Mouse (Mus musculus): ENCODE results near the gene Qpctl.
A peak's percentile ranks its signal among the peaks of the same experiment; 100 is the strongest.

Qpctl gene

DNA sequence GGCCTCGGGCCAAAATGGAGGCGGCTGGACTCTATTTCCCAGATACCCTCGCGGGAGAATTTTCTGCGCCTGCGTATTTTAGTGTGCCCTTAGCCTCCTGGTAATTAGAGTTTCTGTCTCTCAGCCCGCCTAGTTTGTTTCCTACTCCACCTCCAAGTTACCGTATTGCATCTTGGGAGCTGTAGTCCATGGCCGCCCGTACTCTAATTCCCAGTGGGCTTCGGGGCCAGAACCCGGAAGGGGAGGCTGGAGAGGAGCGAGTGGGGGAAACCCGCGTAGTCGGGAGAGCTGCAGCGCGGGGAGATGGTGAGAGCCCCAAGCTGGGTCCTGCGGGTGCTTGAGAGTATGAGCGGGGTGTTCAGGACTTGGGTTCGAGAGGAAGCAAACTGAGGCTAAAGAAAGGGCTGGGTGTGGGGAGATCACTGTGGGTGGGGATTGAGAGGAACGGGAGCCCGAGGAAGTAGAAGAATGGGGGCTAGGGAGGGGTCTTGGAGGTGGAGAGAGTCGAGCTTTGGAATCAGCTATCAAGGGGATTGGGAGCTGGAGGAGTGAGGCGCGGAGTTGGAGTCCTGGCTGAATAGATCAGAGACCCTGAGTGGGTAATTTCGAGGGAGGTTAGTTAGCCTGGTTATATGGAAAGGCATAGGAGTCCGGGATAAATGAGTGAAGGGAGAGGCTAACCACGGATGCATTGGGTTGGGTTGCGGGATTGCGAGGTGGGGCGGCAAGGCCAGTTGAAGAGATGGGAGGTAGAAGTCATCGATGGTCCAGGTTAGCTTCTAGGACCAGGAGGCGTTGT, 29.3 kb downstream of the Qpctl start, which contains the start of gene Fbxo46:
Fbxo46 (plus strand) TSS at position 229 of the 799 bp plus-strand sequence.
- DNase-seq (ENCODE audit: low read depth, low spot score): peak; percentile 94

GRCm38 (mm10) chr7:19119083-19119482, 30.0 kb downstream of the Qpctl start:
- DNase-seq (ENCODE audit: low read depth, low spot score): no peak

- DNase-seq (ENCODE audit: low read depth, low spot score): peak; percentile 92
Measured at GRCm38 (mm10) chr7:19118028-19118771, 30.9 kb downstream of the Qpctl start, which contains the start of gene Gm4969. TSS of gene Gm4969 (minus strand) at chr7:19118368.

DNA sequence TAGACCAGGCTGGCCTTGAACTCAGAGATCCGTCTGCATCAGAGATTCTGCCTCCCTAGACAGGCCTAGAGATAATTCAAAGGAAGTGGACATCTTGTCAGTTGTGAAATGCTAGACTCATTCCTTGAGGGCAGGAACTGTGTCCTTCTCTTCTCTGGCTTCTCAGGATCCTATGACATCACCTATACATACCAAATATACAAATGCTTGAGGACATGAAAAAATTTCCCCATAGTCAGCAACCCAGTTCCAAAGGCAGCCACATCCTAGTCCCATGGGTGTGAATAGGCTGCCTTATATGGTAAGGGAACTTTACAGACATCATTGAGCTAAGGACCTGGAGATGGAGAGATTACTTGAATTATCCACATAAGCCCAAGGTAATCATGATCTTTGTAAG, 39.5 kb downstream of the Qpctl start:
- DNase-seq (ENCODE audit: low read depth, low spot score): no peak

GRCm38 (mm10) chr7:19107436-19107835, 41.7 kb downstream of the Qpctl start:
- no peak for DNase-seq (ENCODE audit: low read depth, low spot score)

DNA sequence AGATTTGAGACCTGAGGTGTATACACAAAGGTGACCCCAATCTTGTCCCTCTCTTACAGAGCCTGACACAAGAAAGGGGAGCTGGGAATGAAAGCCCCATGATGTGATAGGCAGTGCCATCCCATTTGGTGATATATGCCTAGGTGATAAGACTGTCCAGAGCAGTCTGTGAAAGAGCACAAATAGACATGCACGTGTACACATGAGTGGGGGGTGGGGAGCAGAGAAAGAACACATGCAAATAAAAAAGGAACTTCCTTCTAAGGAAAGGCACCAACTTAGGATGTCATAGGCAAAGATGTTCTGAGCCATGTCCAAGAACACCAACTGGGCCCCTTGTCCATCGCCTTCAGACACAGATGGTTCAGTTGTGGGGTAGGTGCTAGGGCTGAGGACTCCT, 44.6 kb downstream of the Qpctl start:
- no peak for DNase-seq (ENCODE audit: low read depth, low spot score)

DNA sequence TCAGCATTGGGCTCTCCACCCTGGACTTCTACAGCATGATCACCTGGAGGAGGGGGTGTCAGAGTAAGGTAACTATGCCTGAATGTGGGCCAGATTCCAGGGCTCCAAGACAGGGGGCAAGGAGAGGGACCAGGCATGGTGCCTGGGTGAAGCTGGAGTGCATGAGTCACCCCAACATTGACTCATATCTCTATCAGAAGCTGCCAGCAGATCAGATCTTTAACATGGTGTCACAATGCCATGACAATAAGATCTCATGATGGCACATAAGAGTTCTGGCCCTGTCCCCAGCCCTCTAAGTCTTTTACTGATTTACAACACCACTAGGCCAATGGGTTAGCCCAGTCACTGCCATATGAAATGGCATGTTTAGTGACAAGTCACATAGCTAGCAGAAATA, 45.4 kb downstream of the Qpctl start:
- no peak for DNase-seq (ENCODE audit: low read depth, low spot score)

GRCm38 (mm10) chr7:19100290-19100689, 48.8 kb downstream of the Qpctl start:
- DNase-seq (ENCODE audit: low read depth, low spot score): no peak

GRCm38 (mm10) chr7:19098811-19099210, 50.3 kb downstream of the Qpctl start:
- no peak for DNase-seq (ENCODE audit: low read depth, low spot score)

DNA sequence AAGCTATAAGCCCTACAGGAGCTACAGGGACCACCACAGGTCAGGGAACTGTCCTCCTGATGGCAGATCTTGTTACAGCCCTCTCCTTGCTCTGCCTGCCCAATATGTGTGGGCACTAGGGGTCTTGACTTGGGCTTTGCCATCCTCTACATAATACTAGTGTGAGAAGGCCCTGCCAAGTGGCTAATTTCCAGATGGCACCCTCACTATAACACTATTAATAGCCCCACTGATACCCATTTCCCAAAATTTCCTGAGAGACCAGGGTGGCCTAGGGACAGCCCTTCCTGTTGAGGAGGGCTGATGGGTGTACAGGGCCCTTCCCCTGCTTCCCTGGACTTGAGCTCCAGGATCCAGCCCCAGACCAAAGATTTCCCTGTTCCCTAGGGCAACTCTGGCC, 51.2 kb downstream of the Qpctl start:
- DNase-seq (ENCODE audit: low read depth, low spot score): no peak

DNA sequence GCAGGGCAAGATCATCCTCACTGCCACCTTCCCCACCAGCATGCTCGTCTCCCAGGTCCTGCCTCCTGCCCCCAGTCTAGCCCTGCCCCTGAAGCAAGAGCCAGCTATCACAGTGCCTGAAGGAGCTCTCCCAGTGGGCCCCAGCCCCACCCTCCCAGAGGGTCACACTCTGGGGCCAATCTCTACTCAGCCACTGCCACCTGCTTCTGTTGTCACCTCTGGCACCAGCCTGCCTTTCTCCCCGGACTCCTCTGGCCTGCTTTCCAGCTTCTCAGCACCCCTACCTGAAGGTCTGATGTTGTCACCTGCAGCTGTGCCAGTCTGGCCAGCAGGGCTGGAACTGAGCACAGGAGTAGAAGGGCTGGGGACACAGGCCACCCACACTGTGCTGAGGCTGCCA, 51.9 kb downstream of the Qpctl start:
- no peak for DNase-seq (ENCODE audit: low read depth, low spot score)

GRCm38 (mm10) chr7:19096421-19096976, 52.6 kb downstream of the Qpctl start:
- DNase-seq (ENCODE audit: low read depth, low spot score): no peak

DNA sequence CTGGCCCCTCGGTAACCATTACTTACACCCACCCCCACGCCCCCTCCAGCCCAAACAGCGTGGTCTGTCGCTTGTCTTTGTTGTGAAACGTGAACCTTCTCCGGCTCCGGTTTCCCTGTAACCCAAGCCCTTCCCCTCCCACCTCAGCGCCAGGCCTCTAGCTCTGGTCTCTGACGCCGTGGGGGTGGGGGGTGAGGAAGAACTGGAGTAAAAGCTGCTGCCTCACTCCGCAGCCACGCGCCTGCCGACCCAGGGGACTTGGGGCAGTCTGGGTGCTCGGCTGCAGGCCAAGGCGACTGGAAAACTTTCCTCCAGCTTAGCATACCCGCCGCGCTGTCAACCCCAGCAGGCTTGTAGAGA, 53.4 kb downstream of the Qpctl start:
- DNase-seq (ENCODE audit: low read depth, low spot score): no peak

DNA sequence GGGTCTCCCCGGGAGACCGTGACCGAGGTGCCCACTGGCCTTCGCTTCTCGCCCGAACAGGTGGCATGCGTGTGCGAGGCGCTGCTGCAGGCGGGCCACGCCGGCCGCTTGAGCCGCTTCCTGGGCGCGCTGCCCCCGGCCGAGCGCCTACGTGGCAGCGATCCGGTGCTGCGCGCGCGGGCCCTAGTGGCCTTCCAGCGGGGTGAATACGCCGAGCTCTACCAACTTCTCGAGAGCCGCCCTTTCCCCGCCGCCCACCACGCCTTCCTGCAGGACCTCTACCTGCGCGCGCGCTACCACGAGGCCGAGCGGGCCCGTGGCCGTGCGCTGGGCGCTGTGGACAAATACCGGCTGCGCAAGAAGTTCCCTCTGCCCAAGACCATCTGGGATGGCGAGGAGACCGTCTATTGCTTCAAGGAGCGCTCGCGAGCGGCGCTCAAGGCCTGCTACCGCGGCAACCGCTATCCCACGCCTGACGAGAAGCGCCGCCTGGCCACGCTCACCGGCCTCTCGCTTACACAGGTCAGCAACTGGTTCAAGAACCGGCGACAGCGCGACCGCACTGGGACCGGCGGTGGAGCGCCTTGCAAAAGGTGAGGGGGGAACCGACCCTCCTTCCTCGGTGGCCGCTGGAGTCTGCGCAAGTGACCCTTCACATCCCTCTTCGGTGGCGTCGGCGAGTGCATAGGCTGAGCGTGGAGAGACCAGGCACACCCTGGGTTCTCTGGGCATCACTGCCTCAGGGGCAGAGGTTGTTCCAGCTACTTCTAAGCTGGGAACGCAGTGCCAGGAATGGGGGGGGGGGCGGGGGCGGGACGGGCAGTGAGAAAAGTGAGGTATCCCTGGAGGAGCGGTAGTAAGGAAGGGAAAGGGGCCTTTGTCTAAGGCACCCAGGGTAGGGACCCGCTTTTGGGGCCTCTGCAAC, 54.0 kb downstream of the Qpctl start:
- DNase-seq (ENCODE audit: low read depth, low spot score): no peak

- no peak for DNase-seq (ENCODE audit: low read depth, low spot score)
Measured at GRCm38 (mm10) chr7:19094471-19094825, 54.6 kb downstream of the Qpctl start, which contains the start of gene Six5. TSS of gene Six5 (plus strand) at chr7:19094594.

GRCm38 (mm10) chr7:19093537-19094385, 55.3 kb downstream of the Qpctl start:
- DNase-seq (ENCODE audit: low read depth, low spot score): peak; percentile 39

DNA sequence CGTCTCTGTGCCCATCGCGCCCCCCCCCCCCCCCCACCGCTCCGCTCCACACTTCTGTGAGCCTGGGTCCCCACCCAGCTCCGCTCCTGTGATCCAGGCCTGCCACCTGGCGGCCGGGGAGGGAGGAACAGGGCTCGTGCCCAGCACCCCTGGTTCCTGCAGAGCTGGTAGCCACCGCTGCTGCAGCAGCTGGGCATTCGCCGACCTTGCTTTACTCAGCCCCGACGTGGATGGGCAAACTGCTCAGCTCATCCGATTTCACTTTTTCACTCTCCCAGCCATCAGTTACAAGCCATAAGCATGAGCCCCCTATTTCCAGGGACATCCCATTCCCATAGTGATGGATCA, 55.9 kb downstream of the Qpctl start:
- DNase-seq (ENCODE audit: low read depth, low spot score): no peak

GRCm38 (mm10) chr7:19092381-19093173, 56.5 kb downstream of the Qpctl start:
- no peak for DNase-seq (ENCODE audit: low read depth, low spot score)

GRCm38 (mm10) chr7:19091913-19092312, 57.2 kb downstream of the Qpctl start:
- DNase-seq (ENCODE audit: low read depth, low spot score): no peak

Data from retina, adult 2 months (tissue).